Mouse (Mus musculus) embryonic facial prominence, embryonic 15.5 days (tissue): ENCODE data around the gene Ppil3. TPM values are rescaled to one million over a fixed set of nuclear protein-coding genes. Genes with fewer than 3 reads are reported as not detected.
A peak's percentile ranks its signal among the peaks of the same experiment; 100 is the strongest.

Source experiments
- ATAC-seq: fragments of 200-750 bp; cut with Nextera tagmentation; 2 replicates; pipeline ENCODE4 v1.8.0; 2017; ENCODE audit warnings: low read depth, moderate TSS enrichment; ENCODE audit not compliant: insufficient number of reproducible peaks, low FRiP score, low TSS enrichment
- H3K27ac ChIP-seq: fragments of 300-500 bp; sonication (generic); replicated peaks from 2 replicates; pipeline ENCODE4 v1.5.1; 2015; ENCODE audit warnings: mild to moderate bottlenecking, inconsistent platforms
- H3K27me3 ChIP-seq: fragments of 300-500 bp; sonication (generic); 2 replicates; pipeline ENCODE4 v1.6.1; 2015; ENCODE audit warnings: inconsistent platforms
- H3K36me3 ChIP-seq: fragments of 300-500 bp; sonication (generic); 2 replicates; pipeline ENCODE4 v1.6.1; 2015; ENCODE audit warnings: mild to moderate bottlenecking, inconsistent platforms
- H3K4me1 ChIP-seq: fragments of 300-500 bp; sonication (generic); 2 replicates; pipeline ENCODE4 v1.6.1; 2015; ENCODE audit warnings: inconsistent platforms
- H3K4me2 ChIP-seq: fragments of 300-500 bp; sonication (generic); replicated peaks from 2 replicates; pipeline ENCODE4 v1.6.1; 2015; ENCODE audit warnings: mild to moderate bottlenecking, inconsistent platforms
- H3K4me3 ChIP-seq: fragments of 300-500 bp; sonication (generic); replicated peaks from 2 replicates; pipeline ENCODE4 v1.5.1; 2015; ENCODE audit warnings: mild to moderate bottlenecking, inconsistent platforms
- H3K9ac ChIP-seq: fragments of 300-500 bp; sonication (generic); 2 replicates; pipeline ENCODE4 v1.6.1; 2015; ENCODE audit warnings: inconsistent platforms
- H3K9me3 ChIP-seq: fragments of 300-500 bp; sonication (generic); replicated peaks from 2 replicates; pipeline ENCODE4 v1.6.1; 2016; ENCODE audit warnings: inconsistent platforms
- WGBS: fragments of 180-500 bp; shearing (Covaris S2); methylation state at CpG from one replicate; pipeline ENCODE4 v1.1.7; 2015; 5-methylcytosine and 5-hydroxymethylcytosine counted together
- polyA plus RNA-seq: library from polyadenylated mRNA; unstranded; fragments of >200 nt; fragmentation: Nextera tagmentation; extraction: Ambion mirVana; gene quantifications from 2 replicates; pipeline ENCODE4 v1.2.1, GENCODE M21; 2015

Ppil3 gene
- polyA plus RNA-seq, 1 experiment from 2014 or later = 52.2 TPM

GRCm38 (mm10) chr1:58445861-58446260, 575 bp upstream of the Ppil3 start:
- Histone ChIP-seq H3K36me3 (peaks cover 35% of the 10 kb centered on the region), H3K27ac (peak overlapping the region; percentile 97), H3K4me2 (peak overlapping the region; percentile 69), H3K27me3 (no peaks in the 10 kb centered on the region), H3K9ac (peak overlapping the region; percentile 79), H3K9me3 (no peaks in the 10 kb centered on the region), H3K4me3 (peak overlapping the region; percentile 70), H3K4me1 (peaks cover 20% of the 10 kb centered on the region)
- no peak for ATAC-seq
- WGBS = 5% methylated on average over 11 of the region's 11 CpGs

- H3K4me1 ChIP-seq = peaks cover 20% of the 10 kb centered on the region
- 8% methylated on average over 10 of the region's 10 CpGs for WGBS
- no peak for ATAC-seq
These were observed 595 bp downstream of the Ppil3 start for GRCm38 (mm10) chr1:58444691-58445090.

GRCm38 (mm10) chr1:58424551-58424950, 20.7 kb downstream of the Ppil3 start:
- Histone ChIP-seq H3K4me1 (peaks cover 12% of the 10 kb centered on the region), H3K4me2 (no peak overlapping the region), H3K9ac (no peak overlapping the region), H3K36me3 (peaks cover 11% of the 10 kb centered on the region), H3K9me3 (no peaks in the 10 kb centered on the region), H3K4me3 (no peak overlapping the region), H3K27me3 (no peaks in the 10 kb centered on the region), H3K27ac (no peak overlapping the region)
- 87% methylated on average over 3 of the region's 3 CpGs for WGBS
- no peak for ATAC-seq

More at GRCm38 (mm10) chr1:58444691-58445090, 595 bp downstream of the Ppil3 start:
- no peaks in the 10 kb centered on the region for H3K27me3 ChIP-seq
- peaks cover 36% of the 10 kb centered on the region for H3K36me3 ChIP-seq
- H3K4me2 ChIP-seq = peak overlapping the region; percentile 69
- peak overlapping the region; percentile 79 for H3K9ac ChIP-seq
- no peaks in the 10 kb centered on the region for H3K9me3 ChIP-seq
- peak overlapping the region; percentile 97 for H3K27ac ChIP-seq
- peak overlapping the region; percentile 70 for H3K4me3 ChIP-seq

- Histone ChIP-seq H3K4me2 (peak within 1 kb of the TSS; percentile 65), H3K4me1 (peaks cover 12% of the 10 kb centered on the region), H3K27ac (peak within 1 kb of the TSS; percentile 99), H3K9me3 (no peaks in the 10 kb centered on the region), H3K4me3 (peak within 1 kb of the TSS; percentile 91), H3K36me3 (peaks cover 19% of the 10 kb centered on the region), H3K27me3 (no peaks in the 10 kb centered on the region), H3K9ac (peak within 1 kb of the TSS; percentile 100)
- WGBS = under 1% methylated on average over 79 of the region's 79 CpGs
- ATAC-seq = peak; percentile 96
These were observed 21.7 kb downstream of the Ppil3 start, which contains the start of gene Clk1 for GRCm38 (mm10) chr1:58423371-58424248. TSS of gene Clk1 (minus strand) at chr1:58424066.

- Histone ChIP-seq H3K36me3 (peaks cover 27% of the 10 kb centered on the region), H3K4me1 (peaks cover 12% of the 10 kb centered on the region), H3K9me3 (no peaks in the 10 kb centered on the region), H3K9ac (peak overlapping the region; percentile 100), H3K27ac (peak overlapping the region; percentile 99), H3K4me3 (peak overlapping the region; percentile 91), H3K27me3 (no peaks in the 10 kb centered on the region), H3K4me2 (peak overlapping the region; percentile 65)
- no peak for ATAC-seq
- 4% methylated on average over 13 of the region's 13 CpGs for WGBS
These were observed 22.4 kb downstream of the Ppil3 start for GRCm38 (mm10) chr1:58422879-58423278.

GRCm38 (mm10) chr1:58420961-58421360, 24.3 kb downstream of the Ppil3 start:
- Histone ChIP-seq H3K4me3 (peak overlapping the region; percentile 91; the same call in 1 of the 2 replicates), H3K36me3 (peaks cover 44% of the 10 kb centered on the region), H3K27me3 (no peaks in the 10 kb centered on the region), H3K9me3 (no peaks in the 10 kb centered on the region), H3K4me1 (peaks cover 15% of the 10 kb centered on the region), H3K4me2 (peak overlapping the region; percentile 19), H3K27ac (no peak overlapping the region), H3K9ac (no peak overlapping the region)
- ATAC-seq = no peak
- WGBS = 60% methylated on average over 7 of the region's 7 CpGs

- no peak overlapping the region for H3K4me2 ChIP-seq
- no peak overlapping the region for H3K27ac ChIP-seq
- no peaks in the 10 kb centered on the region for H3K9me3 ChIP-seq
- 87% methylated on average over 10 of the region's 10 CpGs for whole genome bisulfite sequencing
- no peaks in the 10 kb centered on the region for H3K27me3 ChIP-seq
- H3K4me3 ChIP-seq = no peak overlapping the region
- H3K4me1 ChIP-seq = peaks cover 15% of the 10 kb centered on the region
- no peak overlapping the region for H3K9ac ChIP-seq
- peaks cover 51% of the 10 kb centered on the region for H3K36me3 ChIP-seq
- ATAC-seq = no peak
These were observed 25.3 kb downstream of the Ppil3 start for GRCm38 (mm10) chr1:58420032-58420431.

- no peak for ATAC-seq
These were observed 29.2 kb downstream of the Ppil3 start for GRCm38 (mm10) chr1:58416048-58416447.

GRCm38 (mm10) chr1:58415442-58415841, 29.8 kb downstream of the Ppil3 start:
- Histone ChIP-seq H3K36me3 (peaks cover 84% of the 10 kb centered on the region), H3K4me2 (no peak overlapping the region), H3K4me1 (0 out of 2 replicates have a peak, but pooled peaks cover 3% of the 10 kb centered on the region), H3K9me3 (no peaks in the 10 kb centered on the region), H3K27me3 (no peaks in the 10 kb centered on the region), H3K9ac (no peak overlapping the region), H3K27ac (no peak overlapping the region), H3K4me3 (no peak overlapping the region)
- WGBS = 26% methylated on average over 1 of the region's 1 CpGs
- no peak for ATAC-seq

More at GRCm38 (mm10) chr1:58416048-58416447, 29.2 kb downstream of the Ppil3 start:
- 75% methylated on average over 2 of the region's 2 CpGs for WGBS
- H3K36me3 ChIP-seq = peaks cover 80% of the 10 kb centered on the region
- H3K4me2 ChIP-seq = no peak overlapping the region
- H3K4me1 ChIP-seq = peaks cover 5% of the 10 kb centered on the region
- no peak overlapping the region for H3K4me3 ChIP-seq
- no peaks in the 10 kb centered on the region for H3K9me3 ChIP-seq
- H3K9ac ChIP-seq = no peak overlapping the region
- H3K27me3 ChIP-seq = no peaks in the 10 kb centered on the region
- no peak overlapping the region for H3K27ac ChIP-seq

GRCm38 (mm10) chr1:58410776-58411175, 34.5 kb downstream of the Ppil3 start:
- Histone ChIP-seq H3K27ac (no peak overlapping the region), H3K4me1 (no peaks in the 10 kb centered on the region), H3K9ac (no peak overlapping the region), H3K9me3 (no peaks in the 10 kb centered on the region), H3K36me3 (peaks cover 75% of the 10 kb centered on the region), H3K4me2 (no peak overlapping the region), H3K4me3 (no peak overlapping the region), H3K27me3 (no peaks in the 10 kb centered on the region)
- no peak for ATAC-seq
- WGBS = 89% methylated on average over 7 of the region's 7 CpGs

- no peak for ATAC-seq
- H3K36me3 ChIP-seq = peaks cover 74% of the 10 kb centered on the region
- no peak overlapping the region for H3K27ac ChIP-seq
- no peak overlapping the region for H3K4me2 ChIP-seq
- H3K9ac ChIP-seq = no peak overlapping the region
- 76% methylated on average over 3 of the region's 3 CpGs for WGBS
- H3K9me3 ChIP-seq = no peaks in the 10 kb centered on the region
- H3K4me3 ChIP-seq = no peak overlapping the region
- H3K4me1 ChIP-seq = no peaks in the 10 kb centered on the region
- no peaks in the 10 kb centered on the region for H3K27me3 ChIP-seq
These were observed 35.1 kb downstream of the Ppil3 start for GRCm38 (mm10) chr1:58410198-58410588.
